Mouse (Mus musculus) thymus, postnatal 0 days (tissue): ENCODE results near the gene Ammecr1. TPM values are rescaled to one million over a fixed set of nuclear protein-coding genes. Genes with fewer than 3 reads are reported as not detected.
A peak's percentile ranks its signal among the peaks of the same experiment; 100 is the strongest.

Source experiments
- DNase-seq: peaks from one replicate; pipeline ENCODE4 v3.0.0-alpha.2; 2015; ENCODE audit warnings: low spot score
- microRNA-seq: library from miRNA; unstranded; fragments of <30 nt; microRNA quantifications from one replicate; pipeline ENCODE4, GENCODE M21; 2016; ENCODE audit warnings: borderline number of aligned reads
- polyA plus RNA-seq: library from polyadenylated mRNA; unstranded; fragments of >200 nt; fragmentation: Nextera tagmentation; extraction: Ambion mirVana; gene quantifications from 2 replicates; pipeline ENCODE4 v1.2.1, GENCODE M21; 2015

The Ammecr1 gene
- polyA plus RNA-seq, 1 experiment from 2014 or later: 9.4 TPM

DNA sequence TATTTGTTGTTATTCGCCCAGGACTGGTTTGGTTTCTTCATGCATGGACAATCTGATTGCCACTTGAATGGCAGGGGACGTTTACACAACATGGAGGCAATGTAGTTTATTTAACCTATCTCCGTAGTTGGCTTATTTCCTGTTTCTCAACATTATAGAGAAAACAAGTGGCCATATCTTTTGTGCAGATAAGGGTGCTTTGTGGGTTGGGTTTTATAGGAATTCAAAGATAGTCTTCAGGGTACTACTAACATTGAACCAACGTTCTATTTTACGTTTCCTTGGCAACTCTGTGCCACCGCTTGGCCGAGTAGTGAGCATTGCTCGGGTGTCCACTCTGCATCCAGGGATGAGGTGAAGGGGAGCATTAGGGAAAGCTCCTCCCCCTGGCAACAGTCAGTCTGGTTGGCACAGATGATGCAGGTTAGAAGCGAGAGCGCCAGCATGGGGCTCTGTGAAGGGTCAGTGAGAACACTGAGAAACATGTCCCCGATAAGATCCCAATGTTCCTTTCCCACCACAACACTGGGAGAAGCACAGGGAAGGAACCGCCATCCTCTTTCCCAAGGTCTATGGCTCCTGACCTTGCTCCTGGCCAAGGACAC, 136.6 kb downstream of the Ammecr1 start:
- no peak for DNase-seq

GRCm38 (mm10) chrX:142829267-142829666, 137.3 kb downstream of the Ammecr1 start:
- no peak for DNase-seq

GRCm38 (mm10) chrX:142828184-142828908, 138.2 kb downstream of the Ammecr1 start:
- no peak for DNase-seq

GRCm38 (mm10) chrX:142827644-142828043, 138.9 kb downstream of the Ammecr1 start:
- no peak for DNase-seq

DNA sequence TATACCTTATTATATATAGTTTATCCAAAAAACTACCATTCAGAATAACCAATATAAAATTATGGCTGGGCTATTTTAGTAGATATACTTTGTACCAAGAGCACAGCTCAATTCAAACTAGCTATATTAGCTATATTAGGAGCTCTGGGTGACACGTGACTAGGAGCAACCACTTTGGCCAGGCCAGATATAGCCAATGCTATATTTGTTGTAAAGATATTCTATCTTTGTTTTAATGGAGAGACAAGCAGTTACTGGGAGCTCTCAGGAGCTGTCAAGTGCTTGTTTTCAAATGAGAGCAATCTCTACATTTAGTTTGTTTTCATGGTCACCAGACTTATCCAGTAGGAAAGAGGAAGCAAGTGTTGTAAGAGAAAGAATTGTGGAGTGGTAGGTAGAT, 141.2 kb downstream of the Ammecr1 start:
- DNase-seq: no peak

GRCm38 (mm10) chrX:142821846-142822245, 144.7 kb downstream of the Ammecr1 start:
- peak; percentile 54 for DNase-seq

DNA sequence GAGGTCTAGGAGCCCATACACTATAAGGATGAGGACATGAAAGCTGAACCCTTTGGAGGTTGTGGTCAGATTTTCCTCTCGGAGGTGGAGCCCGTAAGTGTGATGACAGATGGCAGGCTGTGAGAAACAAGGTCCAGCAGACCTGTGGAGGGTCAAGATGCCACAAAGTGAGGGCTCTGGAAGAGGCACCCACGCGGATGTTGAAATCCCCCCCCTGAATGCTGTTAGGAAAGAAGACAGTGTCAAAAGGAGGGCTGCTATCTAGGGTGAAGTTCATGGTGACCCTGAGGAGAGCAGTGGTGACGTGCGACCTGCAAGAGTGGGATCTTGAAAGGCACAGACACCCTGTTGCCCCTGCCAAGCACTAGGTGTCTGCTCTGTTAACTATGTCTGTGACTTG, 145.3 kb downstream of the Ammecr1 start:
- no peak for DNase-seq

- DNase-seq: peak; percentile 52
Measured at GRCm38 (mm10) chrX:142818057-142818682, 148.4 kb downstream of the Ammecr1 start.

DNA sequence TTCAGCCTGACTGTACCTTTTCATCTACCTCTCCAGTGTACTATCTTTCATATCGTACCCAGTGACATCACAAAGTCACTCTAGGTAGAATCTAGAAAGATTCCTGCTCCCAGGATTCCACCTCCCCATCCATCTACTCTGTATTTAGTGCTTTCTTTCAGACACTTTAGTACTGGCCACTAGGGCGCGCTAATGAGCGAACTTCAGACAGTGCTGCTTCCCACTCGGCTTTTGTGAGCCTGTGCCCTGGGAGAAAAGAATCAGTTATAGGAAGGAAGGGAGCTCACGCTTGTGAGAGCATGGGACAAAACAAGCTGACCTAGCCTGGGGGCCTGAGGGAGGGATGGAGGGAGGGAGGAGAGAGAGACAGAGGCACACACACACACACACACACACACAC, 153.4 kb downstream of the Ammecr1 start:
- peak; percentile 24 for DNase-seq

DNA sequence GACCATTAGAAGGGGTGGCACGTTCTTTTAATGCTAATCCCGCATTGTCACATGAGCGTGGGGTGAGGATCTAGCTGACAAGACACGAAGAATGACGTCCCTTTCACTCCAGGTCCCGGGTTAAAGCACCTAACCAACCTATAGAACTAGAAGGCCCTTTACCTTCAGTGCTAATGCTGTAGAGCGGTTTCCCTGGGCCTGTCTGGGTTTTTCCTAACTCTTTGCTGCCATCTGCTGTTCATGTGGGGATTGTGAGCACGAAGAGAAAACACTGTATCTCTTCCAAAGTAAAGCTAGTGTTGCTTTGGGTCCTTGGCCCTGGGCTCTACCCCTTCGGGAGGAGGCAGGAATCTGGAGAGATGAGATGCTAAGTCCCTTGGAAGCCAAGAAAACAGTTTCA, 158.1 kb downstream of the Ammecr1 start:
- DNase-seq: peak; percentile 61

DNA sequence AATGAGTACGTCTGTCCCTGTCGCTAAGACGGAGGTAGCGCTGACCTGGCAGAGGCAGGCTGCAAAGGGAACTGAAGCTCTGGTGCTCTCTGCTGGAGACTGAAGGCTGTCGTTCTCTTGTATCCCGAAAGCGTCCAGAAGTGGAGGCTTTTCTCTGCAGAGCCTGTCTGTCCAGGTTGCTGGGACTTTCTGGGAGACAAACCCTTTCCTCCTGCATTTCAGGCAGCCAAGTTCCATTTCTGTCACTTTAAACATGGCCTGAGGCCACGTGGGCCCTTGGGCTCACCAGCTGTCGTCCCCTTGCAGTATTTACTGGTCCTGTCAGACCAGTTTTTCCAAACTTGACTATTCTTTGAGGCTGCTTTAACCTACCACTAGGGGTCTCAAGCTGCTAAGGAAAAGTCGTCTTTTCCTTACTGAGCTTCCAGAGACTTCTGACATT, 159.9 kb downstream of the Ammecr1 start:
- DNase-seq: no peak

- DNase-seq: no peak
Measured at GRCm38 (mm10) chrX:142806126-142806525, 160.4 kb downstream of the Ammecr1 start.

GRCm38 (mm10) chrX:142804596-142804995, 161.9 kb downstream of the Ammecr1 start:
- DNase-seq: no peak

Small RNA genes lying within 50 kb of the gene (microRNA-seq; reads per million reads assigned to microRNA genes)
- gene Gm44351: not detected

Other genes starting within 250 kb of the Ammecr1 start
- gene Rtl9, start 132.9 kb upstream of the Ammecr1 start, polyA plus RNA-seq: 0.05 TPM in 1 of 2 replicates, not detected in the other